Mouse (Mus musculus) embryonic facial prominence, embryonic 15.5 days (tissue): ENCODE results near the gene G430095P16Rik. TPM values are rescaled to one million over a fixed set of nuclear protein-coding genes. Genes with fewer than 3 reads are reported as not detected.

Source experiments
- ATAC-seq: fragments of 200-750 bp; cut with Nextera tagmentation; 2 replicates; pipeline ENCODE4 v1.8.0; 2017; ENCODE audit warnings: low read depth, moderate TSS enrichment; ENCODE audit not compliant: insufficient number of reproducible peaks, low FRiP score, low TSS enrichment
- H3K27ac ChIP-seq: fragments of 300-500 bp; sonication (generic); replicated peaks from 2 replicates; pipeline ENCODE4 v1.5.1; 2015; ENCODE audit warnings: mild to moderate bottlenecking, inconsistent platforms
- H3K27me3 ChIP-seq: fragments of 300-500 bp; sonication (generic); 2 replicates; pipeline ENCODE4 v1.6.1; 2015; ENCODE audit warnings: inconsistent platforms
- H3K36me3 ChIP-seq: fragments of 300-500 bp; sonication (generic); 2 replicates; pipeline ENCODE4 v1.6.1; 2015; ENCODE audit warnings: mild to moderate bottlenecking, inconsistent platforms
- H3K4me1 ChIP-seq: fragments of 300-500 bp; sonication (generic); 2 replicates; pipeline ENCODE4 v1.6.1; 2015; ENCODE audit warnings: inconsistent platforms
- H3K4me2 ChIP-seq: fragments of 300-500 bp; sonication (generic); replicated peaks from 2 replicates; pipeline ENCODE4 v1.6.1; 2015; ENCODE audit warnings: mild to moderate bottlenecking, inconsistent platforms
- H3K4me3 ChIP-seq: fragments of 300-500 bp; sonication (generic); replicated peaks from 2 replicates; pipeline ENCODE4 v1.5.1; 2015; ENCODE audit warnings: mild to moderate bottlenecking, inconsistent platforms
- H3K9ac ChIP-seq: fragments of 300-500 bp; sonication (generic); 2 replicates; pipeline ENCODE4 v1.6.1; 2015; ENCODE audit warnings: inconsistent platforms
- H3K9me3 ChIP-seq: fragments of 300-500 bp; sonication (generic); replicated peaks from 2 replicates; pipeline ENCODE4 v1.6.1; 2016; ENCODE audit warnings: inconsistent platforms
- WGBS: fragments of 180-500 bp; shearing (Covaris S2); methylation state at CpG from one replicate; pipeline ENCODE4 v1.1.7; 2015; 5-methylcytosine and 5-hydroxymethylcytosine counted together
- polyA plus RNA-seq: library from polyadenylated mRNA; unstranded; fragments of >200 nt; fragmentation: Nextera tagmentation; extraction: Ambion mirVana; gene quantifications from 2 replicates; pipeline ENCODE4 v1.2.1, GENCODE M21; 2015

Gene G430095P16Rik
- polyA plus RNA-seq: 4.2 and 4.9 TPM in 2 replicates

GRCm38 (mm10) chr8:84722850-84723570, at the start of gene G430095P16Rik:
Gene G430095P16Rik (plus strand): TSS chr8:84723007.
- Histone ChIP-seq H3K27ac (peak within 1 kb of the TSS; percentile 98), H3K4me2 (peak within 1 kb of the TSS; percentile 43), H3K4me3 (peak within 1 kb of the TSS; percentile 7; the same call in 1 of the 2 replicates), H3K9me3 (no peaks in the 10 kb centered on the region), H3K9ac (peak within 1 kb of the TSS; percentile 23; the same call in 1 of the 2 replicates), H3K4me1 (peaks cover 83% of the 10 kb centered on the region), H3K36me3 (peaks cover 63% of the 10 kb centered on the region), H3K27me3 (no peaks in the 10 kb centered on the region)
- 5% methylated on average over 10 of the region's 10 CpGs for WGBS
- peak; percentile 91 for ATAC-seq

- Histone ChIP-seq H3K4me2 (no peak overlapping the region), H3K36me3 (peaks cover 58% of the 10 kb centered on the region), H3K4me1 (peaks cover 16% of the 10 kb centered on the region), H3K9ac (no peak overlapping the region), H3K27ac (no peak overlapping the region), H3K4me3 (no peak overlapping the region), H3K9me3 (no peaks in the 10 kb centered on the region), H3K27me3 (no peaks in the 10 kb centered on the region)
- ATAC-seq: no peak
- 95% methylated on average over 5 of the region's 5 CpGs for WGBS
Observed at GRCm38 (mm10) chr8:84677305-84677704, 45.5 kb upstream of the G430095P16Rik start.

- Histone ChIP-seq H3K4me1 (peaks cover 39% of the 10 kb centered on the region), H3K9ac (no peak overlapping the region), H3K4me3 (no peak overlapping the region), H3K4me2 (no peak overlapping the region), H3K36me3 (peaks cover 28% of the 10 kb centered on the region), H3K27me3 (no peaks in the 10 kb centered on the region), H3K9me3 (no peaks in the 10 kb centered on the region), H3K27ac (no peak overlapping the region)
- WGBS: 95% methylated on average over 2 of the region's 2 CpGs
- no peak for ATAC-seq
Observed at GRCm38 (mm10) chr8:84681476-84681875, 41.3 kb upstream of the G430095P16Rik start.

- Histone ChIP-seq H3K9ac (no peak overlapping the region), H3K27me3 (no peaks in the 10 kb centered on the region), H3K36me3 (peaks cover 23% of the 10 kb centered on the region), H3K9me3 (no peaks in the 10 kb centered on the region), H3K4me1 (peaks cover 42% of the 10 kb centered on the region), H3K27ac (no peak overlapping the region), H3K4me3 (no peak overlapping the region), H3K4me2 (no peak overlapping the region)
- 77% methylated on average over 2 of the region's 2 CpGs for WGBS
- ATAC-seq: no peak
Observed at GRCm38 (mm10) chr8:84682257-84682656, 40.5 kb upstream of the G430095P16Rik start.

GRCm38 (mm10) chr8:84684537-84684936, 38.3 kb upstream of the G430095P16Rik start:
- H3K9me3 ChIP-seq: no peaks in the 10 kb centered on the region
- no peak overlapping the region for H3K27ac ChIP-seq
- 55% methylated on average over 3 of the region's 3 CpGs for WGBS
- no peak overlapping the region for H3K9ac ChIP-seq
- H3K4me2 ChIP-seq: no peak overlapping the region
- no peak overlapping the region for H3K4me3 ChIP-seq
- no peaks in the 10 kb centered on the region for H3K27me3 ChIP-seq
- H3K4me1 ChIP-seq: peaks cover 53% of the 10 kb centered on the region
- no peak for ATAC-seq
- H3K36me3 ChIP-seq: peaks cover 20% of the 10 kb centered on the region

DNA sequence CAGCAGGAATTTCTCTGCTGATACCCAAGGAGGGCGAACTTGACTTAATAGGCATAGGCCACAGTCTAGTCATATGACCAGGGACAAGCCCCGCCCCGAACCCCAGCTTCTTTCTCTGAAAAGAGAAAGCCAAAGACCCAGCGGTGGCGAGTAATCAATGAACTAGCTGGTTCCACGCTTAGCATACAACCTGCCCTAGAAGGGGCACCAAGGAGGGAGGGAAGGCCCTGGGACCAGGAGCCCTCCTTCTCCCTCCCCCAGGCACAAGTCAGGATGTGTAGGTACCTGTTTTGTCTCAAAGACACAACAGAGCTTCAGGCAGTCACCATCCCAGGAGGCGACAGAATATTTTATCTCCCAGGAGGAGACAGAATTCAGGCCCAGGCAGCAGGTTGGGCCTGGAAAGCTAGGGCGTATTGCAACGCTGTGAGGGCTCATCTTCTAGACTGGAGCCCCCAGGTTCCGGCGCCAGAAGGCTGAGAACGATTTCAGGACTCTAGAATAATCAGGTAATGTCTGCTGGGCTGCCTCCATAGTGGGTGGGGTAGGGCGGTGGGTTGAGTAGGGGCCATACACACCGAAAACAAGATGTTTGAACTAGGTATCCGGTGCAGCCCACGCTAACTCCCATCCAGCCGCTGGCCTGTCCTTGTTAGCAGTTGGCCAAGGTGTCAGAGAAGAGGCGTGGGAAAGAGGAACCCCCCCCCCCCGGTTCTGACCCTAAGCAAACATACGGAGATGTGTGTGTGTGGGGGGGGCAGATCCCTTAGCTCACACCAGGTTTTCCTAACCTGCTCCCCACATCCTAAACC, 36.4 kb upstream of the G430095P16Rik start, which contains the start of gene Trmt1:
TSS of gene Trmt1 (plus strand) at position 117 of the 812 bp plus-strand sequence.
- Histone ChIP-seq H3K4me3 (peak within 1 kb of the TSS; percentile 99), H3K9me3 (no peaks in the 10 kb centered on the region), H3K27ac (peak within 1 kb of the TSS; percentile 93), H3K4me1 (peaks cover 59% of the 10 kb centered on the region), H3K27me3 (no peaks in the 10 kb centered on the region), H3K9ac (peak within 1 kb of the TSS; percentile 97), H3K4me2 (peak within 1 kb of the TSS; percentile 80), H3K36me3 (peaks cover 20% of the 10 kb centered on the region; the same call in 1 of the 2 replicates)
- 10% methylated on average over 20 of the region's 20 CpGs for whole genome bisulfite sequencing
- peak; percentile 11; the same call in 1 of the 2 replicates for ATAC-seq

GRCm38 (mm10) chr8:84687003-84687704, 35.7 kb upstream of the G430095P16Rik start:
- peak; percentile 32 for ATAC-seq
- peaks cover 57% of the 10 kb centered on the region for H3K4me1 ChIP-seq
- peak overlapping the region; percentile 99 for H3K4me3 ChIP-seq
- H3K4me2 ChIP-seq: peak overlapping the region; percentile 80
- no peaks in the 10 kb centered on the region for H3K27me3 ChIP-seq
- H3K9me3 ChIP-seq: no peaks in the 10 kb centered on the region
- peak overlapping the region; percentile 93 for H3K27ac ChIP-seq
- H3K9ac ChIP-seq: peak overlapping the region; percentile 97
- H3K36me3 ChIP-seq: peaks cover 23% of the 10 kb centered on the region
- WGBS: 1% methylated on average over 53 of the region's 62 CpGs

DNA sequence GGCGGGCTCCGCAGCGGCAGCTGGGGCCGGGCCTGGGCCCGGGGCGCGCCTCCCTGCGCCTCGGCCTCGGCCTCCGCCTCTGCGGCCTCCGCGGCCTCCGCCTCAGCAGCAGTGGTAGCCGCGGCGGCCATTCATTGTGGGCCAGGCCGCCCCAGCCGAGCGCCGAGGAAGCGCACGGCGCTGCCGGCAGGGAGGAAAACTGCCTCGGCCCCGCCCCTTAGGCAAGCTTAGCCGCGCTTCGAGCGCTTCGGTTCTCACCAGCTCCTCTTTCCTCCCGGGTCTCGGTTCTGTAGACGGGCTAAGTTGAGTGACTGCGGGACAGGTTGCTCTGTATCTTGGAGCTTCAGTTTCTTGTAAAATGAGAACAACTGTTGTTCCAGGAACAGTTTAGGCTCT, 35.1 kb upstream of the G430095P16Rik start, which contains the start of gene Nacc1:
TSS of gene Nacc1 (minus strand) at position 158 of the 396 bp plus-strand sequence.
- H3K4me2 ChIP-seq: peak within 1 kb of the TSS; percentile 93
- no peaks in the 10 kb centered on the region for H3K9me3 ChIP-seq
- WGBS: under 1% methylated on average over 36 of the region's 37 CpGs
- peaks cover 22% of the 10 kb centered on the region for H3K36me3 ChIP-seq
- H3K27me3 ChIP-seq: no peaks in the 10 kb centered on the region
- H3K4me1 ChIP-seq: peaks cover 53% of the 10 kb centered on the region
- ATAC-seq: peak; percentile 82
- peak within 1 kb of the TSS; percentile 97 for H3K9ac ChIP-seq
- peak within 1 kb of the TSS; percentile 99 for H3K4me3 ChIP-seq
- H3K27ac ChIP-seq: peak within 1 kb of the TSS; percentile 93

DNA sequence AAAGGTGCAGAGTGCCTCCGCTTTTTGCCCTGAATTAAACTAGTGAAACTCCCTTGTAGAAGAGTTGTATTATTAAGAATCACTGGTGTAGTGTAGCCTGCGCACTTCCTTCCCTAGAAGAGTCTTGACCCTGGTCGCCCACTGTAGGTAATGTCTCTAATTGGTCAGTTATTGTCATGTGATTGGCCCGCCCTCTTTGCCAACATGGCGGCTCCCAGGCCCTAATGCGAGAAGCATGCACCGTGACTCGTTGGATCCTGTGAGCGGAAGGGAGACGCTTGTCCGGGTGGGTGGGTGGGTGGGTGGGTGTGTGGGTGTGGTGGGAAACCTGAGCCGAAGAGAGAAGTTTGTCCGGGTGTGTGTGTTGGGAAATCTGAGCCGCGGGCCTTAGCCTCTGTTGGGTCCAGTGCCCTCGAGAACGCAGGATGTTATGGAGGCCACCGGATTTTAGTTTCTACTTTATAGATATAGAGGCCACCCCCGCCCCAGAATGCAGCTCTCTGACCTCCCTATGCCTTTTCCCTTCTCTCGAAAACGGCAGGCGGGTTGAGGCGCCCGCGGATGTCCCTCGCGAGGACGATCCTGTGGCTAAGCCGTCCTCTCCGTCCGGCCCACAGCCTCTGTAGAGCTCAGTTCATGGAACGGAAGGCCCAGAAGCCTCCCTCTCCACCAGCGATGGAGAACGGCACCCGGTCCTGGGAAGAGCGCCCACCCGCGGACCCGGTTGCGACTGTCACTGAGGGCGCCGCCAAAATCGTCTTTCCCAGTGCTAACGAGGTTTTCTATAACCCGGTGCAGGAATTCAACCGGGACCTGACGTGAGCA, 33.5 kb upstream of the G430095P16Rik start:
- H3K4me1 ChIP-seq: peaks cover 49% of the 10 kb centered on the region

GRCm38 (mm10) chr8:84693332-84693731, 29.5 kb upstream of the G430095P16Rik start:
- WGBS: 50% methylated on average over 4 of the region's 4 CpGs
- Histone ChIP-seq H3K4me2 (no peak overlapping the region), H3K36me3 (peaks cover 65% of the 10 kb centered on the region), H3K4me1 (peaks cover 23% of the 10 kb centered on the region), H3K9ac (no peak overlapping the region), H3K9me3 (no peaks in the 10 kb centered on the region), H3K27ac (no peak overlapping the region), H3K4me3 (no peak overlapping the region), H3K27me3 (no peaks in the 10 kb centered on the region)
- no peak for ATAC-seq

More for the DNA sequence above, 33.5 kb upstream of the G430095P16Rik start:
- peak; percentile 89 for ATAC-seq
- peak overlapping the region; percentile 80 for H3K27ac ChIP-seq
- peak overlapping the region; percentile 93 for H3K4me2 ChIP-seq
- no peaks in the 10 kb centered on the region for H3K9me3 ChIP-seq
- H3K9ac ChIP-seq: peak overlapping the region; percentile 58
- H3K4me3 ChIP-seq: peak overlapping the region; percentile 87
- H3K36me3 ChIP-seq: peaks cover 30% of the 10 kb centered on the region
- no peaks in the 10 kb centered on the region for H3K27me3 ChIP-seq
- WGBS: under 1% methylated on average over 47 of the region's 47 CpGs
